Mouse (Mus musculus): ENCODE measurements around the gene Acbd3.

- TF ChIP-seq CTCF (IDR thresholded peaks at IDR 0.05; ENCODE audit: insufficient read depth, low read depth, low read length) (no peak), POLR2A (IDR thresholded peaks at IDR 0.05; ENCODE audit: insufficient read depth, low read depth, low read length) (no peak)
Measured at GRCm38 (mm10) chr1:180794170-180794569, 68.3 kb downstream of the Acbd3 start.

Data from olfactory bulb, adult 2 months (tissue).